Mouse (Mus musculus): ENCODE results near the gene Lin54. TPM values are rescaled to one million over a fixed set of nuclear protein-coding genes. Genes with fewer than 3 reads are reported as not detected.
"Not testable (repeated sequence)": the region's sequence is repeated elsewhere in the genome, so short reads cannot be mapped to it uniquely, and the experiment has no call there.

The Lin54 gene
- polyA plus RNA-seq, 1 experiment: 5.2 TPM

- Histone ChIP-seq H3K36me3 (ENCODE audit: control insufficient read depth, insufficient read depth) (peaks cover 46% of the 10 kb centered on the region), H3ac (ENCODE audit: control insufficient read depth, insufficient read length, low read depth) (peak overlapping the region; percentile 99), H3K4me3 (ENCODE audit: insufficient read depth, poor library complexity, severe bottlenecking) (peak overlapping the region; percentile 46), H3K27me3 (ENCODE audit: control insufficient read depth, insufficient read depth, insufficient read length) (no peaks in the 10 kb centered on the region), H3K79me2 (ENCODE audit: control insufficient read depth, insufficient read depth) (peaks cover 71% of the 10 kb centered on the region), H3K79me3 (ENCODE audit: low read depth) (peaks cover 53% of the 10 kb centered on the region)
- TF ChIP-seq MYOG (IDR thresholded peaks at IDR 0.05; ENCODE audit: control insufficient read depth, extremely low read depth, insufficient read length) (no peak), MAX (IDR thresholded peaks at IDR 0.05) (peak; percentile 93)
Measured at GRCm38 (mm10) chr5:100429344-100430075, 70.9 kb downstream of the Lin54 start.

GRCm38 (mm10) chr5:100428734-100429343, 71.6 kb downstream of the Lin54 start:
- no peak for TF ChIP-seq CEBPB (IDR thresholded peaks at IDR 0.05; ENCODE audit: low read depth)
- no peak for TF ChIP-seq FOSL1 (IDR thresholded peaks at IDR 0.05; ENCODE audit: insufficient read depth, low read length, poor library complexity, severe bottlenecking)
- no peak for TF ChIP-seq MYOD1 (IDR thresholded peaks at IDR 0.05; ENCODE audit: control insufficient read depth, insufficient read length, low read depth)
- TF ChIP-seq MAX (IDR thresholded peaks at IDR 0.05): no peak
- TF ChIP-seq USF1 (IDR thresholded peaks at IDR 0.05; ENCODE audit: low read depth): no peak
- TF ChIP-seq CTCF (IDR thresholded peaks at IDR 0.05; ENCODE audit: control insufficient read depth, insufficient read depth, insufficient read length): no peak
- TF ChIP-seq MYOG (IDR thresholded peaks at IDR 0.05; ENCODE audit: control insufficient read depth, extremely low read depth, insufficient read length): no peak
- peaks cover 77% of the 10 kb centered on the region for H3K79me2 ChIP-seq (ENCODE audit: control insufficient read depth, insufficient read depth)

GRCm38 (mm10) chr5:100428031-100428733, 72.3 kb downstream of the Lin54 start:
- peak overlapping the region; percentile 46 for H3K4me3 ChIP-seq (ENCODE audit: insufficient read depth, poor library complexity, severe bottlenecking)
- peaks cover 67% of the 10 kb centered on the region for H3K79me3 ChIP-seq (ENCODE audit: low read depth)
- H3K36me3 ChIP-seq (ENCODE audit: control insufficient read depth, insufficient read depth): peaks cover 59% of the 10 kb centered on the region
- peak overlapping the region; percentile 79 for H3ac ChIP-seq (ENCODE audit: control insufficient read depth, insufficient read length, low read depth)
- H3K27me3 ChIP-seq (ENCODE audit: control insufficient read depth, insufficient read depth, insufficient read length): no peaks in the 10 kb centered on the region
- TF ChIP-seq MAX (IDR thresholded peaks at IDR 0.05): no peak
- TF ChIP-seq MYOD1 (IDR thresholded peaks at IDR 0.05; ENCODE audit: control insufficient read depth, insufficient read length, low read depth): no peak
- TF ChIP-seq FOSL1 (IDR thresholded peaks at IDR 0.05; ENCODE audit: insufficient read depth, low read length, poor library complexity, severe bottlenecking): no peak
- H3K79me2 ChIP-seq (ENCODE audit: control insufficient read depth, insufficient read depth): peaks cover 84% of the 10 kb centered on the region

More at GRCm38 (mm10) chr5:100428734-100429343, 71.6 kb downstream of the Lin54 start:
- peak overlapping the region; percentile 99 for H3ac ChIP-seq (ENCODE audit: control insufficient read depth, insufficient read length, low read depth)
- H3K27me3 ChIP-seq (ENCODE audit: control insufficient read depth, insufficient read depth, insufficient read length): no peaks in the 10 kb centered on the region
- H3K4me3 ChIP-seq (ENCODE audit: insufficient read depth, poor library complexity, severe bottlenecking): peak overlapping the region; percentile 46
- H3K79me3 ChIP-seq (ENCODE audit: low read depth): peaks cover 60% of the 10 kb centered on the region
- peaks cover 52% of the 10 kb centered on the region for H3K36me3 ChIP-seq (ENCODE audit: control insufficient read depth, insufficient read depth)

- TF ChIP-seq CEBPB (IDR thresholded peaks at IDR 0.05; ENCODE audit: low read depth) (no peak), MYOD1 (IDR thresholded peaks at IDR 0.05; ENCODE audit: control insufficient read depth, insufficient read length, low read depth) (no peak), CTCF (IDR thresholded peaks at IDR 0.05; ENCODE audit: control insufficient read depth, insufficient read depth, insufficient read length) (no peak)
- peaks cover 93% of the 10 kb centered on the region for H3K79me2 ChIP-seq (ENCODE audit: control insufficient read depth, insufficient read depth)
- H3K79me3 ChIP-seq (ENCODE audit: low read depth): peaks cover 76% of the 10 kb centered on the region
- no peaks in the 10 kb centered on the region for H3K27me3 ChIP-seq (ENCODE audit: control insufficient read depth, insufficient read depth, insufficient read length)
- peak overlapping the region; percentile 54 for H3ac ChIP-seq (ENCODE audit: control insufficient read depth, insufficient read length, low read depth)
- peak overlapping the region; percentile 46 for H3K4me3 ChIP-seq (ENCODE audit: insufficient read depth, poor library complexity, severe bottlenecking)
- peaks cover 66% of the 10 kb centered on the region for H3K36me3 ChIP-seq (ENCODE audit: control insufficient read depth, insufficient read depth)
Measured at GRCm38 (mm10) chr5:100427276-100427675, 73.2 kb downstream of the Lin54 start.

GRCm38 (mm10) chr5:100425823-100426222, 74.6 kb downstream of the Lin54 start:
- not testable (repeated sequence) for H3ac ChIP-seq (ENCODE audit: control insufficient read depth, insufficient read length, low read depth); H3K4me3 ChIP-seq (ENCODE audit: insufficient read depth, poor library complexity, severe bottlenecking); H3K27me3 ChIP-seq (ENCODE audit: control insufficient read depth, insufficient read depth, insufficient read length)
- Histone ChIP-seq H3K36me3 (ENCODE audit: control insufficient read depth, insufficient read depth) (peaks cover 76% of the 10 kb centered on the region), H3K79me2 (ENCODE audit: control insufficient read depth, insufficient read depth) (peaks cover 99% of the 10 kb centered on the region), H3K79me3 (ENCODE audit: low read depth) (peaks cover 85% of the 10 kb centered on the region)

GRCm38 (mm10) chr5:100424252-100424651, 76.2 kb downstream of the Lin54 start:
- no peak for TF ChIP-seq MYOG (IDR thresholded peaks at IDR 0.05; ENCODE audit: control insufficient read depth, extremely low read depth, insufficient read length)
- TF ChIP-seq MAX (IDR thresholded peaks at IDR 0.05): no peak
- TF ChIP-seq MYOD1 (IDR thresholded peaks at IDR 0.05; ENCODE audit: control insufficient read depth, insufficient read length, low read depth): no peak
- TF ChIP-seq CTCF (IDR thresholded peaks at IDR 0.05; ENCODE audit: control insufficient read depth, insufficient read depth, insufficient read length): no peak
- no peak for TF ChIP-seq USF1 (IDR thresholded peaks at IDR 0.05; ENCODE audit: low read depth)
- no peak for TF ChIP-seq CEBPB (IDR thresholded peaks at IDR 0.05; ENCODE audit: low read depth)
- no peak for TF ChIP-seq FOSL1 (IDR thresholded peaks at IDR 0.05; ENCODE audit: insufficient read depth, low read length, poor library complexity, severe bottlenecking)
- Histone ChIP-seq H3K36me3 (ENCODE audit: control insufficient read depth, insufficient read depth) (peaks cover 92% of the 10 kb centered on the region), H3K79me3 (ENCODE audit: low read depth) (peaks cover 80% of the 10 kb centered on the region), H3K27me3 (ENCODE audit: control insufficient read depth, insufficient read depth, insufficient read length) (no peaks in the 10 kb centered on the region), H3ac (ENCODE audit: control insufficient read depth, insufficient read length, low read depth) (peak overlapping the region; percentile 45), H3K79me2 (ENCODE audit: control insufficient read depth, insufficient read depth) (peaks cover 90% of the 10 kb centered on the region), H3K4me3 (ENCODE audit: insufficient read depth, poor library complexity, severe bottlenecking) (no peak overlapping the region)
